Mouse (Mus musculus) G1E (cell line): ENCODE measurements at regions not wholly inside any gene's neighbourhood (a gene's known extent, or its start where the extent isn't known, plus 50 kb on each side); places are given as distances from the start of the nearest gene placed in this dataset.

ENCODE experiments used
- CTCF ChIP-seq: IDR thresholded peaks from 2 replicates; pipeline ENCODE4 v1.5.1; 2012; ENCODE audit warnings: low read depth, low read length, inconsistent platforms, mixed read lengths
- GATA1 ChIP-seq: IDR thresholded peaks from 2 replicates; pipeline ENCODE4 v1.6.1; 2012; ENCODE audit warnings: borderline replicate concordance, low read length, inconsistent platforms, mixed read lengths
- GATA2 ChIP-seq: IDR thresholded peaks from 2 replicates; pipeline ENCODE4 v1.6.1; 2012; ENCODE audit warnings: low read depth, low read length, inconsistent platforms, borderline replicate concordance
- TAL1 ChIP-seq: conservative IDR thresholded peaks from 2 replicates; pipeline ENCODE4 v1.6.1; 2012; ENCODE audit warnings: low read depth, low read length, inconsistent platforms, mixed read lengths

DNA sequence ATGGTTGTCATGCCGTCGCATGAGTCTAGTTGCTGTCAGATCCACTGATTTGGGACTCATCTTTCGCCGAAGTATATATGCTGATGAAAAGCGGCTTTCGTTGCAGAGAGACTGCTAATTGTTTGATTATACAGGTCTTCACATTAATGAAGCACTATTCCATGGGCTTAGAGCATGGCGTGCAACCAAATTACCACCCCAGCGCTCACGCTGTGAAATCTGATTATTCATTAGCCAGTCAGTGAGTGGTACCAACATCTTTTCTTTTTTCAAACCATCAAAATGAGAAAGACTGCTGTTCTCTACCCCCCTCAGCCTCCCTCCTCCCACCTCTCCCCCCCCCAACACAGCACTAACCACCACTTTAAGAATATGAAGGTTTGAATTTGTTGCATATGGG is 89.1 kb downstream of the Id4 start:
- TF ChIP-seq CTCF (no peak), GATA1 (no peak), TAL1 (no peak), GATA2 (no peak)
